Mouse (Mus musculus): ENCODE measurements around the gene Gm10401.

The Gm10401 gene

GRCm38 (mm10) chr5:115070457-115070856 is 27.6 kb downstream of the Gm10401 start:
- no peak for DNase-seq (ENCODE audit: low spot score in 2 of 2)

DNA sequence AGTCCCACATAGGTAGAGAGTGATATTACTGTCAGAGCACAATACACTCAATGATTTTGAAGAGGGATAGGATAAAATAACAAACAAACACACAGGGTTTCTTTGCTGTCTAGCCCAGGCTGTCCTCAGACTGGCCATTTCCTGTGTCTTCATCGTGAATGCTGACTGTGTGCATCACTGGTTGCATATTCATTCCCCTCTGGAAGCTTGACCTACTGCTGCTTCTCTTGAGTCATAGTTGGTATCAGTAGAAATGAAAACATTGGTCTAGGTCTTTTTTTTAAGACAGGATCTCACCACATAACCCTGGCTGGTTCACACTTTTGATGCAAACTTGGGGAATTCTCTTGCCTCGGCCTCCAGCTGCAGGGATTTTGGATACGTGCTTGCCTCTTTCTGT is 28.5 kb downstream of the Gm10401 start:
- no peak for DNase-seq (ENCODE audit: low spot score in 2 of 2)

GRCm38 (mm10) chr5:115068671-115069421 is 29.2 kb downstream of the Gm10401 start:
- DNase-seq (ENCODE audit: low spot score in 2 of 2): no peak

DNA sequence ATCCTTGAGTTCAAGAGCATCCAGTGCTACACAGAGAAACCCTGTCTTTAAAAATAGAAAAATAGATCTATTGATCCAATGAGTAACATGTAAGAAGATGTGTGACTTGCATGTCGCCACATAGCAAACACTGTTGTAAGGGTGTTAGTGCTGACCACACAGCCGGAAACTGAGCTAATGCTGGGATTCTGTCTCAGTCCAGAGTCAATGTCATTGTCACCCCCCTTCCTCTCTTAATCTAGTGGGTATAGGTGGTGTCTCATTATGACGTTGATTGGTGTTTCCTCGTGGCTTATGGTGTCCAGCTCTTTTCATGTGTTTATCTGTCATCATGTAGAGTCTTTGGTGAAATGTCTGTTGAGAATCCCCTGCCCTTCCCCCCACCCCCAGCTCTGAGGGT is 31.9 kb downstream of the Gm10401 start:
- DNase-seq (ENCODE audit: low spot score in 2 of 2): no peak

DNA sequence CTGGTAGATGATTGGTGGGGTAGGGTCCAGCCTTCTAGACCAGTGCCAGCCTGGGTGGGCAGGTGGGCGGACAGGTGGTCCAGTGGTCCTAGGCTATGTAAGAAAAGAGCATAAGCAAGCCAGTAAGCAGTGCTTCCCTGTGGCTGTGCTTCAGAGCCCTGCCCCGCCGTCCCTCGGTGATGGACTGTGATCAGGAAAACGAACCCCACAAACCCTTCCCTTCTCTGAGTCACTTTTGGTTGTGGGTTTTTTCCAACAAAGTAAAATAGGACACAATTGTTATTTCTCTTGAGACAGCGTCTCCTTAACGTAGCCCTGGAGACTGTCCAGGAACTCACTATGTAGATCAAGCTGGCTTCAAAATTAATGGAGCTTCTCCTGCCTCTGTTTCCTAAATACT is 34.7 kb downstream of the Gm10401 start:
- DNase-seq (ENCODE audit: low spot score in 2 of 2): no peak

- no peak for DNase-seq (ENCODE audit: low spot score in 2 of 2)
These were observed 35.5 kb downstream of the Gm10401 start for GRCm38 (mm10) chr5:115062566-115062965.

DNA sequence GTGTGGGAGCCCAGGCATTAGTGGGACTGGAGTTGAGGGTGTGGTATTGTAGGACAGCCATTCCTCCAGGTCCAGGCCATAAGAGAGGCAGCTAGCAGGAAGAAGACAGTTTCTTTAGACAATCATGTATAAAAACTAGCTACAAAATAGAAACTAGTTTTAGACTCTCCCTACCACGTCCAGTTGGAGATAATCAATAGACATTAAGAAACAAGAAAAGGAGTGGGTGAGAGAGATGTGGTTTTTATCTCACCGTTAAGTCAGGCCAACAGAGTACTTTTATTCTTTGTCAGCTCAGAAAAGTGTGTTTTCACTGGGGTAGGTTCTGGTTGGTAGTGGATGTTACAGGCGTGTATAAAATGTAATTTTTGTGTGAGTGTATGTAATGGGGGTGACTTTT is 37.1 kb downstream of the Gm10401 start:
- DNase-seq (ENCODE audit: low spot score in 2 of 2): no peak

- DNase-seq (ENCODE audit: low spot score in 2 of 2): no peak
These were observed 37.9 kb downstream of the Gm10401 start for GRCm38 (mm10) chr5:115060067-115060695.

DNA sequence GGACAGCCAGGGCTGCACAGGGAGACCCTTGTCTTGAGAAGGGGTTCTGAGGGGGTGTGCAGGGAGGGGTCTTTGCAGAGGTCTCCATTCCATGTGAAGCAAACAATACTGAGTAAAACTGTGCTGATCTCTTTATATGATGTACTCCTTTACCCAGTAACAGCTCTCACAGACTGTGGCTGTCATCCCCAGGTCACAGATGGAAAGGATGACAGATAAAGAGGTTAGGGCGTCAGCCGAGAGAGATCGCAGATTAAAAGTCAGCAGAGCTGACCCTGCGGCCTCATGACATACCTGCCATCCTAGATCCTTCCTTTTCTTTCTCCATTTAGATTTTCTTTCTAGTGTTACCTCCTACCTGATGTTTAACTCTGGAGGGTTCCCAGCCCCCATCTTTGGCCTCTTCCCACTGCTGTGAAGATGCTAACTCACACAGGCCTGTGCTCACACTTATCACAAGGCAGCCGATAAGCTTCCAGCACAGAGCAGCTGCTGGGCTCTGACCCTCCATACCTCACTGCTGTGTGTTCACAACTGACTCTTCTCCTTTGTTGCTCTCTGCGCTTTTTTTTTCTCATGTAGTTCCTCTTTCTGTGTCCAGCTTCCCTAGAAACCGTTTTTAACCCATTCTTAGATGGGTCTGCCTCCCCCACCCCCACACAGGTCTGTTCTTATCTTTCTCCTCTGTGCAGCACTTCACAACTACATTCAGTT is 39.4 kb downstream of the Gm10401 start:
- DNase-seq (ENCODE audit: low spot score in 2 of 2): no peak

DNA sequence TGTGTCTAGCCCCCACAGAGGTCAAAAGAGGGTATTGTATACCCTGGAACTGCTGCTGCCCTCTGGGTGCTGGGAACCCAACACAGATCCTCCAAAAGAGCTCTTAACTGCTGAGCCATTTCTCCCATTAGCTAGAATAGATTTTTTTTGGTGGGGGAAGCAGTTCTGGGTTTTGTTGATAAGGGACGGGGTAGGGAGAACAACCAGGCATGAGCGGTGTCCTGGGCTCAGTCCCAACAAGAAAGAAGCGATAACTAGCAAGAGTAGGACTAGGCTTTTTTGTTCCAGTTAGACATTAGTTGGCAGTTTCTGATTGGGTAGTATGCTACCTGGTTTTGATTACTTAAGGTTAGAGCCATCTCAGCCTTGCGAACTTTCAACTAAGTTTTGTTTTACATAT is 40.9 kb downstream of the Gm10401 start:
- no peak for DNase-seq (ENCODE audit: low spot score in 2 of 2)

GRCm38 (mm10) chr5:115055418-115055817 is 42.7 kb downstream of the Gm10401 start:
- no peak for DNase-seq (ENCODE audit: low spot score in 2 of 2)

GRCm38 (mm10) chr5:115053791-115054396 is 44.2 kb downstream of the Gm10401 start:
- no peak for DNase-seq (ENCODE audit: low spot score in 2 of 2)

DNA sequence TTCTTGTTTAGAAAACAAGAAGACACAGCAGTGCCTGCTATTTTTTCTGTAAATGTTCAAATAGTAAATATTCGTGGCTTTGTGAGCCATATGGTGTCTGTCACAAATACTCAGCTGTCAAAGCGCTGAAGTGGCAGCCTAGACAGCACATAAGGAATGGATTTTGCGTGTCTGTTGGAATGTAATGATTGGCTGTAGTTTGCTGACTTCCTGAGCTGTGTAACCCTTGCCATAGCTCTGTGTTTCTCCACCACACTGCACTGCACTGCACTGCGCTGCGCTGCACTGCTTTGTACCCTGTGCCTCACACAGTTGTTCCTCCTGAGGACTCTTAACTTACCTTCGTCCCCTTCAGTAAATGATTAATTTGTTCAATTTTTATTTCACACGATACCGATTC is 45.5 kb downstream of the Gm10401 start:
- DNase-seq (ENCODE audit: low spot score in 2 of 2): no peak

DNA sequence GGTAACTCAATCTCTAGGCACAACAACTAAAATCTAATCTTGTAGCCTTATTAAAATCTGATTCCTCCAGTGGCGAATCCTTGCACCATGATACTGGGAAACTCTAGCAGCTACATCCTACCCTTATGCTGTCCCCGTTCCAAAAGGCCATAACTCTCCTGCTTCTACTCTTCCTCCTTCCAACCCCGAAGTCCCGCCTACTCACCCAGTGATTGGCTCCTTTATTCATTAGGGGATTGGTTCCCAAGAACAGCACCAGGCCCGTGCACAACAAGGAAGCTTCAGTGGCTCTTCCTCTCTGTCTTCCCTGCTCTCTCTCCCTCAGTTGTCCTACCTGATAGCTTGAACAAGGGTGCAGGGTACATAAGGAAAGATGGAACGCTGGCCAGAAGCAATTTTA is 47.3 kb downstream of the Gm10401 start:
- no peak for DNase-seq (ENCODE audit: low spot score in 2 of 2)

GRCm38 (mm10) chr5:115049692-115050091 is 48.4 kb downstream of the Gm10401 start:
- DNase-seq (ENCODE audit: low spot score in 2 of 2): no peak
